Mouse (Mus musculus): Measurements from ENCODE around the gene Usp35. TPM values are rescaled to one million over a fixed set of nuclear protein-coding genes. Genes with fewer than 3 reads are reported as not detected.

Usp35 gene
- polyA plus RNA-seq, 2 experiments from 2014 or later: 1.0 to 1.5 TPM

DNA sequence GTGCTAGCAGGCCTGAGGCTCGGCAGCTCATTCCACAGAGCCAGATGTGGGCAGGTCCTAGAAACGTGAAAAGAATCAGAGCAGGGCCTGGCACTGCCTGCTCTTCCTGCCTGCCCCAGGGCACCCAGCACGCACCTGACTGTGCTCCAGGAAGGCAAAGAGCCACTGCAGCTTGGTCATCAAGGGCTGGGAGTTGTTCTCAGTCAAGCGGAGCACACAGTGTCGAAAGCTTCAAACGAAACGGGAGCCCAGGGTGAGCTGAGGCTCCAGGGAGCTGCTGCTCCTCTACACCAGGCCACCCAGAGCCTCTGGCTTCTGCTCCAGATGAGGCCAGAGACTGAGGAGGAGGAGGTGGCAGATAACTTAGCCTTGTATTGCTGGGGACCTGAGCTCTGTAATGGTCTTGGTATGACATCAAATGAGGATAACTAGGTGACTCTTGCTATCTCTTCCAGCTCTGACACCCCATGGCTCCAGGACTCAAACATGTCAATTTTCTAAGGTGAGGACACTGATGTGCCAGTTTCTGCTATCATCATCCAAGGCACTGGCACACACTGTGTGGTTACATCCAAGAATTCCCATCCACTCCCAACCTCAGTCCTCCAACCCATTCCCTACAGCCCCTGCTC, 18.3 kb downstream of the Usp35 start:
- ATAC-seq: no peak

- ATAC-seq: no peak
Measured at GRCm38 (mm10) chr7:97312856-97313255, 19.0 kb downstream of the Usp35 start.

DNA sequence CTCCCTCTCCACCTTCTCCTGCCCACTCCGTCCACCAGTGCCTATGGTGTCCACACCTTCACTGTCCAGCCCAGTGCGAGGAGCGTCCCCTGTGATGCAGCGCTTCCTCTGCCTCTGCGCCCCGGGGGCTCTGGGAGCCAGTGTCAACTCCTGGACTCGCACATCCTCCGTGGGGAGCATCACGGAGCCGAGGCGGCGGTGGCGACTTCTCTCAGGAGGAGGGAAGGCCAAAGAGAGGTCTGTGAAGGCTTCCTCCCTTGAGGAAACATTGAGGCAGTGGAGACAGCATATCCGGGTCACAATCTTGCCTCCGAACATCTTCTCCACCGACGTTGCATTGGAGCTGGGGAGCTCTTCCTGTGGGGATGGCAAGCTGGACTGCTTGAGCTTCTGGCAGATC, 19.6 kb downstream of the Usp35 start:
- no peak for ATAC-seq

GRCm38 (mm10) chr7:97311620-97312019, 20.2 kb downstream of the Usp35 start:
- no peak for ATAC-seq

DNA sequence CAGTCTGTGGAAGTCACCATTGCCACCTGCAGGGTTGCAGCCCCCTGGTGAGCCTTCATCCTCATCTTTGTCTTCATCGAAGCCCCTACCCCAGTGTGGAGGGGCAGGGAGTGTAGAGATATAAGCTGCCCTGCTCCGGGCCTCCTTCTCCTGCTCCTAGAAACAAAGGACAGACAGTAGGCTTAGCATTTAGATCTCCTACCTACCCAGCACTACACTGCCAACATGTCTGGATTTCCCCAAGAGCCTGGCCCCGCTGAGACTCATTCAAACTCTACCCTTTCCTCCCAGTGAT, 21.5 kb downstream of the Usp35 start:
- ATAC-seq: no peak

- ATAC-seq: no peak
Measured at GRCm38 (mm10) chr7:97309461-97310340, 22.1 kb downstream of the Usp35 start.

DNA sequence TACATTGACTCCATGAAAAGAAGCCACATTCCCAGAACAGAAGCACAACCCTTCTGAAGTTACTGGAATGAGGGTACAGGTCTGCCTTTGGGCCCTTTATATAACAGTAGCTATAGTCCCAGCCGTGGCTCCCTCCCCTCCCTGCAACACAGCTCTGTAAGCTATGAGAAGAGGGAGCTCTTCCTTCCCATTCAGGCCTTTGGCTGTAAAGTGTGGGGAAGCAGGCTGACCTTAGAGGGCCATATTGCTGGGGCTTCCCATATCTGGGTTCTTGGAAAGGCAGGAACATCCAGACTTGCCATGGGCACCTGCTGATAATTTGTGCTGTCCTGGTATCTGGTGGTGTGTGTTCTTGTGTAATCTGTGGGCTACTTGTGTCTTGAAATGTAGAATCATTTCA, 24.3 kb downstream of the Usp35 start:
- no peak for ATAC-seq

DNA sequence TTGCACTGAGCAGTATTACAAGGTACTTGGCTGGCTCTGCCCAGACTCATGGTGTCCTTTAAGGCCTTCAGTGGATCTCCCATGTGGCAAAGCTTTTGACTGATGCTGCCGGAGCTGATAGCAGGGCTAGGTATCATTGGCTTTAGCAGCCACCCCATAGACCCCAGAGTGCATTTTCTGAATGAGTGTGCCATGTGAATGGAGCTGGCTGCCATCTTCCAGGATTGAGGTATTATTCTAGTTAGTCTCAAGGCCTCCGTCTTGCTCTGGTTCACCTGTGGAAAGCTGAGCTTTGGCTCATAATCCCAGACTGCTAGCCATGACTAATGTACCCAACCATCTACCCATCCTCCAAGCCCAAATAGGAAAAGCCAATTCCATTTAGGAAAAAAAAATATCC, 25.0 kb downstream of the Usp35 start:
- ATAC-seq: no peak

DNA sequence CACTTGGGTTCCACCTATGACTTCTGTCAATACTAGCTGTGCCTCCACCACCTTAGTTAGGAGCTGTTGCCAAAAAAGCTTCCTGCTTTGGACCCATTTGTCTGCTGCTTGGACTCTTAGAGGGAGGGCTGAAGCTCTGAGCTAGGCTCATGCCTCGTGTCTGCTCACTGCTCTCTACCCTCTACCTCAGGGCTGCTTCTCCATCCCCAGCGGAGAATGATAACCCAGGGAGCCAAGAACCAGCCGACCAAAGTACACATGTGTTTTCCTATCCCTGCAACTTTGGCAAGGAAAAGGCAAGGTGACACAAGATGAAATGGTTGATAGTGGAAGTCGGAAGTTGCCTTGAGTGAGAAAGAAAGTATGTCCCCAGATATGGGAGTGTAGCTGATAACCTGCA, 26.6 kb downstream of the Usp35 start:
- no peak for ATAC-seq

DNA sequence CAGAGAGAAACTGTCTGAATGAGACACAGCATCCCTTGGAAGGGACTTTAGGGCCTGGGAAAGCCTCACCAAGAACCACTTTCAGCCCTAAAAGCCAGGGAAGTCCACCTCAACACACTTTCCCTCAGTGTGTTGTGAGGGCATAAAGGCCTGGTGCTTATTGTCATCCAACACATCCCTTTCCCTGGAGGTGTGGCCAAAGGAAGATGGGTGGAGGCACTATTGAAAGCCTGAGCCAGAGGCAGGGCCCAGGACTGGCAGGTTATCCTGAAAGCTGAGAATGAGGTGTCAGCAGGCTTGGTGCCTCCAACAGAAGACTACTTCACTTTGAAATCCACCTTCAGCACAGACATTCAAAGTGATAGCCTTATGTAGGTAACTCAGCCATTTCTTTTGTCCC, 27.3 kb downstream of the Usp35 start:
- no peak for ATAC-seq

DNA sequence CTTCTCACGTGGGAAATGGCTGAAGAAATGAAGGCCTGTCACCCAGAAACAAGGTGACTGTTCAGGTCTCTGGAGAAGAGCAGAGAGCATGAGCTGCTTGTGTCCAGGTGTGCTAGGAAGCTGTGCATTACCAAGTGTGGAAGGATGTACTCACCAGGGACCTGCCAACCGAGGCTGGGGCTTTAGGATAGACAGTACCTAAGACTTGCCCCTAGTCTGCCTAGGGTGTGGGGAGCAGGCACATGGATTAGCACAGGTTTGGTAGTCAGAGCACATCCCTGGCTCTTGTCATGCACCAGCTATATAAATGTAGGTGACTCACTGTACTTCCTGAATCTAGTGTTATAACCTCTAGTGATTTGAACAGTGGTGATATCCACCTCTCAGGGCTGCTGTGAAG, 28.2 kb downstream of the Usp35 start:
- ATAC-seq: no peak

DNA sequence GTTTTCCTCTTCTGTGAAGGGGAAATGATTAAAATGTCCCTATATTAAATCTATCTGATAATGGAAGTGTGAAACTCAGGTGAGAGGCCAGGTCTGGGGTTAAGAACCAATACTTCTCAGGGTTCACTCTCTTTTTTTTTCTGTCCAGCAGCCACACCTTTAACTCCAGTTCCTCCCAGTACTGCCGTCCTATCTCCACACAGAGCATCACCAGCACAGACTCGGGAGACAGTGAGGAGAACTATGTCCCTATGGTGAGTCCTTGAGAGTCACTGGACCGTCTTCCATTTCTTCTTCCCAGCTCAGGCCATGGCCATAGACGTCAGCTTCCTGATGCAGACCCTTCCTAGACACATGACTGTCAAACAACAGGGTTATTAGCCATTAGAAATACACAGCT, 28.9 kb downstream of the Usp35 start:
- no peak for ATAC-seq

GRCm38 (mm10) chr7:97302261-97302660, 29.6 kb downstream of the Usp35 start:
- ATAC-seq: no peak

- no peak for ATAC-seq
Measured at GRCm38 (mm10) chr7:97301321-97301720, 30.5 kb downstream of the Usp35 start.

- no peak for ATAC-seq
Measured at GRCm38 (mm10) chr7:97300914-97301313, 30.9 kb downstream of the Usp35 start.

DNA sequence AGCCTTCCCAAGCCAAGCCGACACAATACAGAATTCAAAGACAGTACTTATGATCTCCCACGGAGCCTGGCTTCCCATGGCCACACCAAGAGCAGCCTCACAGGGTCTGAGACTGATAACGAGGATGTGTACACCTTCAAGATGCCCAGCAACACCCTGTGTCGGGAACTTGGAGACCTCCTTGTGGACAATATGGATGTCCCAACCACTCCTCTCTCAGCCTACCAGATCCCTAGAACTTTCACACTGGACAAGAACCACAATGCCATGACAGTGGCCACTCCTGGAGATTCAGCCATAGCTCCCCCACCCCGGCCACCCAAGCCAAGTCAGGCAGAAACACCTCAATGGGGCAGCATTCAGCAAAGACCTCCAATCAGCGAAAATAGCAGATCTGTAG, 32.9 kb downstream of the Usp35 start:
- ATAC-seq: no peak

DNA sequence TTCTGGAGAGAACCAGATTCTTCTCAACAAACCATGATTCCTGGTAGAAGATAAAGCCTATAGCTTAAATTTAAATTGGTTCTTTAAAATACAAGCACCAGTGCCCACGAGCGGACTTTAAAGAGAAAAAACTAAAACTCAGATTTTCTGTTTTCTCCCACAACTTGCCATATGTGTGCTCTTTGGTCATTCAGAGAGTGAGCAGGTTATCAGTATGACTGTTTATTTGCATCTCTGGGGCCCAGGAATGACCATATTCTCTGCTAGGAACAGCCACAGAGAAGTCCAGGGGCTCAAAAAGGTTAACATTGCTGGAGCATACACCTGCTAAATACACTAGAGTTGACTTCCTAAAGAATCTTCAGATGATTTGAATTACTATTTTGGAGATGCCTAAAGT, 33.5 kb downstream of the Usp35 start:
- ATAC-seq: no peak

- ATAC-seq: peak; percentile 65
Measured at GRCm38 (mm10) chr7:97297466-97297865, 34.4 kb downstream of the Usp35 start.

DNA sequence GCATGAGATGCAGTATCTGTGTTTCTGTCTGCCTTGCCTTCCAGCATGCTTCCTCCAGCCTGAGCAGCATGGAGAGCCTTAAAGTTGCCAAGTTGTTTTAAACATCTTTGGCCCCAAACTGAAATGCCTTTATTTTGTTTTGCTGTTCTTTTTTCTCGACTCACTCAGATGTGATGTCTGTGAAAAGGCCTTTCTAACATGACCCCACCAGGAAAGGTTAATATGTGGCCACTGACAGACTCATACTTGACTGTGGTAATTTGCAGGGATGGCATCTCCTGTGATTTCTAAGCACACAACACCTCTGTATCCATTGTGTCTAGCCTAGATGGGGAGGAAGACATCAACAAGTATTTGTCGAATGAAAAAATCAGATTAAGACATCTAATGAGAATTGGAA, 34.8 kb downstream of the Usp35 start:
- ATAC-seq: no peak

DNA sequence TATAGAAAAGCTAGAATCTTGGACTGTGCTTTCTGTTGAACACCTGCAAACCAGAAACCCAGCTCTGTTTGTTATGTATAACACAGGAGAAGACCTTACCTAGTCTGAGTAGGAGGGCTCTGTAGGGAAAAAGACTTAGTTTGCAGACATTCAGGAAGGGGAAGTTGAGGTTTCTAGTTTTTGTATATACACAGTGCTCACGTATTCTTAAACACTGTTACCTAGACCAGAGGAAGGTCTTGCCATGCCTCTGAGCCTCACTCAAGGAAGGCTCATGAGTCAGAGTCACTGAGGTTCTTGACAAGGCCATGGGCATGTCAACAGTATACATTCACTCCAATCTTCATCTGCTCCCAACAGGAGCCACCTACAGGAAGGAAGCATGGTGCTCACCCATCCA, 60.8 kb downstream of the Usp35 start:
- ATAC-seq: no peak

GRCm38 (mm10) chr7:97270367-97270766, 61.5 kb downstream of the Usp35 start:
- ATAC-seq: no peak

DNA sequence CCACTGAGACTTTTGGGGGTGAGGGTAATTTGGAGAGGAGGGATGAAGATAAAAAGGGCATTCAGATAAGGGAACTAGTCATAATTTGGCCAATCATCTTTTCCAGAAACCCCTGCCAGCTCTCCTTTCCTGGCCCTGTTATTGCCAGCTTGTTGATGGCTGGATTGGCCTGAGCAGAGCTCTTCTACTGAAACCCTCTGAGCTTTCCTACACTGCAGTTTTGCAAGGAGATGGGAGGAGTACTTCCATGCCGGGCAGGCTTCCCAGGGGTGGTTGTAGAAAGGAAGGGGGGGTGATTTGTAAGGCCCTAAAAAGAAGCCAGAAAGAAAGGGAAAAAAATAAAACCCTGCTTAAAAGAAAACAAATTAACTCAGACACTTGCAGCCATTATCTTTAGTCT, 69.3 kb downstream of the Usp35 start:
- no peak for ATAC-seq

All from activated CD4-positive, CD25-positive, alpha-beta regulatory T cell, adult 4 months (primary cell).